Mouse (Mus musculus) erythroid progenitor cell, adult 5-6 weeks (primary cell): ENCODE results near the gene Tbc1d10c. TPM values are rescaled to one million over a fixed set of nuclear protein-coding genes. Genes with fewer than 3 reads are reported as not detected.
A peak's percentile ranks its signal among the peaks of the same experiment; 100 is the strongest.

Source experiments
- ATAC-seq: replicated peaks from 2 replicates; pipeline ENCODE4 v1.8.0; 2016; ENCODE audit warnings: moderate number of reproducible peaks, mild to moderate bottlenecking, moderate TSS enrichment, inconsistent platforms; ENCODE audit not compliant: poor library complexity, low FRiP score, severe bottlenecking
- total RNA-seq, 2 experiments: library from RNA; stranded (forward) in 1 of 2; stranded (reverse) in 1 of 2; fragments of 150-400 nt in 1 of 2; fragments of 186-747, 209-891 nt in 1 of 2; gene quantifications; 2 replicates each; pipeline versions ENCODE4 v1.2.3 to v1.2.4; 2015 to 2017; ENCODE audit warnings: low replicate concordance in 2 of 2

The Tbc1d10c gene
- total RNA-seq, 2 experiments from 2014 or later, result 8.0 to 14.2 TPM

GRCm38 (mm10) chr19:4217140-4217539 lies 26.1 kb upstream of the Tbc1d10c start:
- ATAC-seq, result no peak

- ATAC-seq, result no peak
These were observed 25.1 kb upstream of the Tbc1d10c start for GRCm38 (mm10) chr19:4216041-4216685.

- ATAC-seq, result no peak
These were observed 24.4 kb upstream of the Tbc1d10c start for GRCm38 (mm10) chr19:4215451-4215840.

GRCm38 (mm10) chr19:4214771-4215450 lies 23.8 kb upstream of the Tbc1d10c start:
- ATAC-seq, result no peak

- no peak for ATAC-seq
These were observed 23.1 kb upstream of the Tbc1d10c start, which contains the start of the genes Clcf1 and AC109138.7 for GRCm38 (mm10) chr19:4214071-4214770. Gene Clcf1 (plus strand): TSS chr19:4214238. Gene AC109138.7 (plus strand): TSS chr19:4214357.

- ATAC-seq, result no peak
These were observed 22.5 kb upstream of the Tbc1d10c start for GRCm38 (mm10) chr19:4213524-4213974.

GRCm38 (mm10) chr19:4211891-4212588 lies 21.0 kb upstream of the Tbc1d10c start:
- no peak for ATAC-seq

GRCm38 (mm10) chr19:4208563-4208962 lies 17.5 kb upstream of the Tbc1d10c start:
- ATAC-seq, result no peak

GRCm38 (mm10) chr19:4206971-4207370 lies 15.9 kb upstream of the Tbc1d10c start:
- peak; percentile 74 for ATAC-seq

GRCm38 (mm10) chr19:4204889-4205288 lies 13.8 kb upstream of the Tbc1d10c start:
- no peak for ATAC-seq

- no peak for ATAC-seq
These were observed 12.7 kb upstream of the Tbc1d10c start for GRCm38 (mm10) chr19:4203604-4204326.

- no peak for ATAC-seq
These were observed 12.1 kb upstream of the Tbc1d10c start for GRCm38 (mm10) chr19:4203148-4203547.

- ATAC-seq, result no peak
These were observed 11.1 kb upstream of the Tbc1d10c start for GRCm38 (mm10) chr19:4202149-4202548.

GRCm38 (mm10) chr19:4201291-4201909 lies 10.3 kb upstream of the Tbc1d10c start, which contains the start of gene Rad9a:
Gene Rad9a (minus strand): TSS chr19:4201662.
- peak; percentile 90 for ATAC-seq

- no peak for ATAC-seq
These were observed 6.1 kb upstream of the Tbc1d10c start for GRCm38 (mm10) chr19:4197180-4197579.

GRCm38 (mm10) chr19:4196548-4196947 lies 5.5 kb upstream of the Tbc1d10c start:
- ATAC-seq, result no peak

GRCm38 (mm10) chr19:4196048-4196447 lies 5.0 kb upstream of the Tbc1d10c start:
- no peak for ATAC-seq

GRCm38 (mm10) chr19:4194776-4195650 lies 3.9 kb upstream of the Tbc1d10c start:
- no peak for ATAC-seq
